ENCODE assay signal across 27 mouse cellular contexts in genomic region chr1:187899541-187899940, GRCm38 (mm10).
DNase-seq lines count a peak whose midpoint lies in the region; ATAC-seq and TF ChIP-seq lines count a peak whose summit lies in the region.
"Had no signal": no experiment of that assay in that cellular context is flagged by ENCODE, and none has a peak within 500 bp of the region (broad histone marks: within the 10 kb centered on the region; RNA-seq: fewer than 3 reads in every experiment).

No protein-coding gene starts in this region.

- H3K27me3 ChIP-seq in lung, postnatal 0 days (replicated peaks; ENCODE audit: insufficient read depth, low read length): no peaks in the 10 kb centered on the region
- H3K27me3 ChIP-seq in Patski: no peaks in the 10 kb centered on the region
- H3K27me3 ChIP-seq in hindbrain, embryonic 10.5 days (ENCODE audit: insufficient read depth, poor library complexity, severe bottlenecking): no peaks in the 10 kb centered on the region
- H3K27me3 ChIP-seq: CH12.LX; embryonic facial prominence, embryonic 13.5 days; embryonic facial prominence, embryonic 15.5 days; forebrain, embryonic 13.5 days; forebrain, embryonic 15.5 days had no signal

- CTCF ChIA-PET in Patski (lab: Charles Lee): no interaction called here

- ATAC-seq in lung, postnatal 0 days: peak; percentile 32; the same call in 1 of the 2 replicates
- ATAC-seq in Patski: peak; percentile 65
- ATAC-seq: CD4-positive, CD25-positive, alpha-beta regulatory T cell, adult 4 months; forebrain, embryonic 13.5 days; forebrain, embryonic 15.5 days had no signal

- H3K4me2 ChIP-seq in lung, postnatal 0 days (replicated peaks; ENCODE audit: low read depth, low read length): no peak overlapping the region
- H3K4me2 ChIP-seq: embryonic facial prominence, embryonic 13.5 days; embryonic facial prominence, embryonic 15.5 days; forebrain, embryonic 13.5 days; forebrain, embryonic 15.5 days had no signal

- H3K36me3 ChIP-seq in lung, postnatal 0 days (ENCODE audit: insufficient read depth, low read length): no peaks in the 10 kb centered on the region
- no peaks in the 10 kb centered on the region for H3K36me3 ChIP-seq in hindbrain, embryonic 10.5 days
- H3K36me3 ChIP-seq: embryonic facial prominence, embryonic 13.5 days; embryonic facial prominence, embryonic 15.5 days; forebrain, embryonic 15.5 days; G1E had no signal

- in situ Hi-C loops in Patski (cut with MboI; ENCODE audit: low pct_unique_long_range_greater_than_20kb): no loop called here

- no peaks in the 10 kb centered on the region for H3K9me3 ChIP-seq in lung, postnatal 0 days (ENCODE audit: low read length)
- H3K9me3 ChIP-seq in hindbrain, embryonic 10.5 days: no peaks in the 10 kb centered on the region
- H3K9me3 ChIP-seq: embryonic facial prominence, embryonic 13.5 days; embryonic facial prominence, embryonic 15.5 days; forebrain, embryonic 13.5 days; forebrain, embryonic 15.5 days had no signal

- no peak overlapping the region for H3K9ac ChIP-seq in lung, postnatal 0 days (replicated peaks; ENCODE audit: low read depth)
- H3K9ac ChIP-seq: embryonic facial prominence, embryonic 13.5 days; embryonic facial prominence, embryonic 15.5 days; forebrain, embryonic 13.5 days; forebrain, embryonic 15.5 days had no signal

- intact Hi-C loops in heart, postnatal 25 days (cut with DNase I): no loop called here

- whole genome bisulfite sequencing in lung, postnatal 0 days: 49% methylated on average over 4 of the region's 4 CpGs
- WGBS in hindbrain, embryonic 10.5 days: 75% methylated on average over 4 of the region's 4 CpGs

- no peak overlapping the region for H3K4me3 ChIP-seq in lung, postnatal 0 days (ENCODE audit: low read depth, low read length)
- no peak overlapping the region for H3K4me3 ChIP-seq in hindbrain, embryonic 10.5 days
- H3K4me3 ChIP-seq: embryonic facial prominence, embryonic 13.5 days; embryonic facial prominence, embryonic 15.5 days; erythroblast, embryonic 14.5 days; forebrain, embryonic 13.5 days; forebrain, embryonic 15.5 days had no signal

- no peak for TF ChIP-seq CTCF in lung, postnatal 0 days (IDR thresholded peaks at IDR 0.05)
- TF ChIP-seq CTCF in Patski (IDR thresholded peaks at IDR 0.05): no peak

- H3K27ac ChIP-seq in lung, postnatal 0 days (ENCODE audit: low read length): no peak overlapping the region
- no peak overlapping the region for H3K27ac ChIP-seq in hindbrain, embryonic 10.5 days
- H3K27ac ChIP-seq: embryonic facial prominence, embryonic 13.5 days; embryonic facial prominence, embryonic 15.5 days; forebrain, embryonic 13.5 days; forebrain, embryonic 15.5 days had no signal

- H3K4me1 ChIP-seq in lung, postnatal 0 days (ENCODE audit: insufficient read depth, low read depth, low read length): no peaks in the 10 kb centered on the region
- H3K4me1 ChIP-seq in hindbrain, embryonic 10.5 days (replicated peaks): peaks cover 5% of the 10 kb centered on the region; the same call in 1 of the 2 replicates
- H3K4me1 ChIP-seq: embryonic facial prominence, embryonic 13.5 days; embryonic facial prominence, embryonic 15.5 days; forebrain, embryonic 13.5 days; forebrain, embryonic 15.5 days had no signal

- POLR2A ChIA-PET in Patski (lab: Charles Lee): no interaction called here

- DNase-seq in heart, adult 11 months: peak; percentile 14
- DNase-seq in heart, postnatal 25 days (ENCODE audit: low spot score): no peak
- DNase-seq in lung, postnatal 0 days (ENCODE audit: low spot score): peak; percentile 39
- no peak for DNase-seq in lung, postnatal 4 days
- DNase-seq in lung, postnatal 36 days: peak; percentile 31
- no peak for DNase-seq in lung, postnatal 10 days
- DNase-seq in Patski (ENCODE audit: low read depth, low spot score): peak; percentile 64
- DNase-seq in hindbrain, embryonic 10.5 days (ENCODE audit: low spot score): no peak
- DNase-seq: adrenal gland, adult 2 months; adrenal gland, postnatal 10 days; adrenal gland, postnatal 25 days; B cell, adult 2 months; cerebellum, adult 11 months; cerebellum, adult 18-20 months; cerebellum, adult 8-10 months; cerebellum, adult 9-11 months; cerebellum, postnatal 14 days; cerebellum, postnatal 36 days; embryo, embryonic 11 days had no signal

- TF ChIP-seq EP300 in lung, postnatal 0 days (IDR thresholded peaks at IDR 0.05): no peak

Comparison
In these comparisons a context has a peak if more than half of its experiments do, and no peak if none do; other contexts are left out.
1. DNase-seq: peak in heart, adult 11 months (single experiment), lung, postnatal 0 days (single experiment), lung, postnatal 36 days (single experiment) and Patski (single experiment); none in heart, postnatal 25 days (single experiment), lung, postnatal 4 days (0 of 2), lung, postnatal 10 days (single experiment) and hindbrain, embryonic 10.5 days (single experiment).